Mouse (Mus musculus): ENCODE measurements around the gene Gata1.

DNA sequence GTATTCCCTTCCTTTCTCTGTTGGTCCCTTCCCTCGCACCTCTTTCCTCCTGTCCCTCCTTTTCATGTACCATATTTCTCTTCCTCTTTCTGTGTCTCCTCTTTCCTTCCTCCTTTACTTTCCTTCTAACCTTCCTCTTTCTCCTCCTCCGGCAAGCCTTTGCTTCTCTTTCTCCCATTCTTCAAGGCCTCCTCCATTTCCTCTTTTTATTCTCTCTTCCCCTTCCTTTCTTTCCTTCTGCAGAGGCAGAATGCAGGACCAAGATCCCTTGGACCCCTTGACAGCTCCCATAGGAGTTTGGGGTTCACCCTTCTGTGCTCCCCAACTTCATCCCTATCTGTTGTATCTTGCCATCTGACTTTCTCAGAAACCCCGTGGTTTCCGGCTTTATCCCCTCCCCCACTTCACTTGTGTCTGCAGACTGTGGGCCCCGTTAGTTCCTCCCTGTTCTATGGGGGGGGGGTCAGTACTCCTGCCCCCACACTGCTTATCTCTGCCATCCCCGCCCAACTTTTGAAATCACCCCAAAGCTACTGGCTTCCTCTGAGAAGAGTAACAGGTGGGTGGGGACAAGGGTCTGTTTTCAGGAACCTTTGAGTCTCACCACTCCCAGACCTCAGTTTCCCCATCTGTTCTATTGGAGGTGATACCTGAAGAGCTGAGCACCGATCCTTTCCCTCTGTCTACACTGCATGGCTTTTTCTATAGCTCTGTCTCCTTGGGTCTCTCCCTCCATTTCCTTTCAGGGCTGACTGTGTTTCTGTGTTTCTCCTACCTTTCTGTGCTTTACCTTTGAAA is 13.8 kb downstream of the Gata1 start:
- TF ChIP-seq CTCF (IDR thresholded peaks at IDR 0.05; ENCODE audit: low read depth), result no peak
- no peak for TF ChIP-seq EP300 (IDR thresholded peaks at IDR 0.05; ENCODE audit: low read depth)

Data from liver, embryonic 14.5 days (tissue).